Mouse (Mus musculus) B cell, adult 2 months (primary cell): ENCODE measurements around the gene Rasa4.
"Not testable (repeated sequence)": the region's sequence is repeated elsewhere in the genome, so short reads cannot be mapped to it uniquely, and the experiment has no call there.

Experiments used
- DNase-seq, 2 experiments: peaks; one replicate each; pipeline ENCODE4 v3.0.0; 2022

Rasa4 gene

DNA sequence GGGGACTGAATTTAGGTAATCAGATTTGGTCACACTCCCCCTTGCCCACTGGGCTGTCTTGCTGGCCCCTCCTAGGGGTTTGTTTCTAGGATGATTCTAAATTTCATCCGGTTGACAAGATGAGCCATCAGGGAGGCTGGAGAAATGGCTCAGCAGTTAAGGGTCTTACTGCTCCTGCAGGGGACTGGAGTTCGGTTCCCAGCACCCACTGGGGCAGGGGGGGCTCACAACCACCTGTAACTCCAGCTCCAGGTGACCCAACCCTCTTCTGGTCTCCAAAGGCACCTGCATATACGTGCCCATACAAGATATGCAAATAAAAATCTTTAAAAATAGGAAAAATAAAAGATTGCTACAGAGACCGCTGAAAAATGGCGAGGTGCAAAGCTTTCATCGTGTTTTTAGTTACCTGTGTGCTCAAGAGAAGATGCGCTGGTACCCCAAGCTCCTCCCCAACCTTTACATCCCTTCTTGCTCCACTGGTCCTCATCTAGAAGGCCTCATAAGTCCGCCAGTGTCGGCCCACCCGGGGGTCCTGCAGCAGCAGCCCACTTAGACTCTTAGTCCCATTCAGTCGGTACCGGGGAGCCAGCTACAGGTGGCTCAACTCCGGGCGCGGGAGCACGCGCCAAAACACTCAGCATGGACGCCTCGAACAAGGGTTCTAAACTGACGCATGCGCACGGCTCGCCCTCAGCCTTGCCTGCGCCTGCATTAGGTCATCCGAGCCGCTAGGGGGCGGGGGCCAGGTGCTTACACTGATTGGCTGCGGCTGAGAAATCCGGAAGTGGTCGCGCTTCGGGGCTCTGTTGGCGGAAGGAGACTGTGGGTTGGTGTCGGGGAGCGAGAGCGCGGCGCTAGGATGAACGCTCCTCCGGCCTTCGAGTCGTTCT is 32.4 kb downstream of the Rasa4 start, which contains the start of gene Polr2j:
Gene Polr2j, plus strand, starts transcription at position 741 of the 893 bp plus-strand sequence.
- peak; percentile 99 for DNase-seq

DNA sequence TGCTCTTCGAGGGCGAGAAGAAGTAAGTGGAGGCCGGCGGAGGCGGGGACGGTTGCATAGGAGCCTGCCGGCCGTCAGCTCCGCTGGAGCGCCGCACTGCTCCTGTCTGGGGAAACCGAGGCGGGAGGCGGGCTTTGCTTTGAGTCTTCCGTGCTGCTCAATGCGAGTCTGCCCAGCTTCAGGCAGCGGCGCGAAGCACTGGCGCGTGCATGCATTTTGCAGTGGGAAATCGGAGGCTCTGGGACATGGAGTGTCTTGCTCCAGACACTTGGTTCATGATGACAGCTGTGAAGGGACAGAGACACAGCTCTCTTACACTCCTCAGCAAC is 33.0 kb downstream of the Rasa4 start:
- no peak for DNase-seq

DNA sequence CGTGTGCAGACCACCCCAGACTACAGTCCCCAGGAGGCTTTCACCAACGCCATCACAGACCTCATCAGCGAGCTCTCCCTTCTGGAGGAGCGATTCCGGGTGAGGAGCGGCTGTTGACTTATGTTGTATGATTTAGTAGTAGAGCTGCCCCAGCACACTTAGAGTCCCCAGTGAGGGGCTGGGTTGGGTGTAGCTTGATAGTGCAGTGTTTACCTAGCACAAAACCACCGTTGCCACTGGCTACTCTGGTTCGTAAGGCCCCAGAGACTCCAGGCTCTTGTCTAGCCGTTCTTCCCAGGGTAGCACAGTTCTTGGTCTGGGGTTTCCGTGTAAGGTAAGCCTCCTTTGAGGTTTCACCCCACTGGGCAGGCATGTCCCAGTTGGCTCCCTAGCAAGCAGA is 38.4 kb downstream of the Rasa4 start:
- no peak for DNase-seq

DNA sequence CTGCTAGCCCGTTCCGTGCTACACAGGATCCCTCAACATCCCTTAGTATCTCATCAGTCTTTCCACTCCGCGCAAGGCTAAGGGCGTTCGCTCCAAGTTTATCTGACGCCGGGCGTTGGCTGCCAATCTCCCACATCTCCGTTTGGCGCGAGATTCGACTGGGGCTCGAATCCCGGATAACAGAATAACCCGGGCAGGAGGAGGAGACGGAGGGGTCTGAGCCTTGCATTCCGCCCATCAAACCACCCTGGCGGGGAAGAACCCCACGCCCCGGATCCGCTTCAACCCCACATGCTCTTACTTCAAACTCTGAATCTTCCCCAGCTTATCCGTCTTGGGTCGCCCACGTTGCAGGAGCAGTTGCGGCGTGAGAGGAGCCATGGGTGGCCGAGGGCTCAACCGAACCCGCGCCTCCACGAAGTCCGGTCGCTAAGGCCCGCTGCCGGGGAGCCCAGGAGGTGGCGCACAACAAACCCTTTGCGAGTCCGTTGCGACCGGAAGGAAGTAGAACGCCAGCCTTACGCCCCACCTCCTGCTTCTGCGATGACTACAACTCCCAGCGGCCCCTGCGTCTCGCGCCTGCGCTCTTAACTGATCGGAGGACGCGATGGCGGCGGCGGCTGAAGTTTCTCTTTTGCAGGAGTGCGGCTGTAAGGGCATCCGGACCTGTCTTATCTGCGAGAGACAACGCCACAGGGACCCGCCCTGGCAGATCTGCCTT is 52.0 kb downstream of the Rasa4 start, which contains the start of the genes Lrwd1 and Alkbh4:
Gene Lrwd1, minus strand, starts transcription at position 504 of the 721 bp plus-strand sequence.
Gene Alkbh4, plus strand, starts transcription at position 576 of the 721 bp plus-strand sequence.
- peak; percentile 96 to 97 for DNase-seq

DNA sequence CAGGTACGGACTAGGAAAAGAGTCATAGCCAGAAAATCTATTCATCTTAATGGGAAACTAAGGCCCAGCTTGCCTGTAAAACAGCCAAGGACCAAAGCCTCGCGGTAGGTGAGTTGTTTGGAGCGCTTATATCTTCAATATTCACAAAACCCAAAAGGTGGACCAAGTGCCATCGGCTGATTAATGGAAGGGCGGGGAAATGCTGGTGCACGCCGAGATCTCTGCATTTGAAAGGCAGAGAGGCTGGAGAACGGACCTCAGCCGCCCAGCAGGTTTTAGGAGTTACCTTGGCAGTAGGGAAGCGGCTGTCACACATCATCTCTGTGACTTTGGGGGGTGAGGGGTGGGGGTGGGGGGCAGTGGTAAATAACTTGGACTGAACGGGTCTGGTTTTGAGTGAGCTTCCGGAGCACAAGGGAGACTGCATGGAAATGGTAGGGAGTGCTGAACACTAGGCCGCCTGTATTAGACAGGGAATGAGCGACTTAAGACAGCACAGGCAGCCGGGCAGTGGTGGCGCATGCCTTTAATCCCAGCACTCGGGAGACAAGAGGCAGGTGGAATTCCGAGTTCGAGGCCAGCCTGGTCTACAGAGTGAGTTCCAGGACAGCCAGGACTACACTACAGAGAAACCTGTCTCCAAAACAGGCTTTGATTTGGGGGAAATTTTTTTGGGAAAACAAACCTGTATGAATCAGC is 52.7 kb downstream of the Rasa4 start:
- no peak for DNase-seq

DNA sequence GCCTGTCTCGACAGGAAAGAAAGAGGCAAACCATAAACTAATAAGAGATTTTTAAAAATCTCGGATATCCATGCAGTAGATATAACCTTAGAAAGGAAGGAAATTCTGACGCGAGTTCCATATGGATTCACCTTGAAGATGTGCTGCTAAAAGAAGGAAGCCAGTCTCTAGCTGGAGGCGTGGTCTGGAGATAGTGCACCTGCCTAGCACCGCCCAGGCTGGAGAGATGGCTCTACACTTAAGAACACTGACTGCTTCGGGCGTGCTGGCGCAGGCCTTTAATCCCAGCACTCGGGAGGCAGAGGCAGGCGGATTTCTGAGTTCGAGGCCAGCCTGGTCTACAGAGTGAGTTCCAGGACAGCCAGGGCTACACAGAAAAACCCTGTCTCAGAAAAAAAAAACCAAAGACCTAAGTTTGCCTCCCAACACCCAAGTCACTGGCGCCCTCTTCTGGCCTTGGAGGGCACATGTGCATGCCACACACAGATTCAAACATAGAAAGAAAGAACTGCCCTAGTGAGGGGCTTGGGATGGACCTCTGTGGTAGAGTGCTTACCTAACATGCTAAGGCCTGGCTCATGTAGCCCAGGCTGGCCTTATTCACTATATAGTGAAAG is 54.0 kb downstream of the Rasa4 start:
- peak; percentile 78 to 79 for DNase-seq

DNA sequence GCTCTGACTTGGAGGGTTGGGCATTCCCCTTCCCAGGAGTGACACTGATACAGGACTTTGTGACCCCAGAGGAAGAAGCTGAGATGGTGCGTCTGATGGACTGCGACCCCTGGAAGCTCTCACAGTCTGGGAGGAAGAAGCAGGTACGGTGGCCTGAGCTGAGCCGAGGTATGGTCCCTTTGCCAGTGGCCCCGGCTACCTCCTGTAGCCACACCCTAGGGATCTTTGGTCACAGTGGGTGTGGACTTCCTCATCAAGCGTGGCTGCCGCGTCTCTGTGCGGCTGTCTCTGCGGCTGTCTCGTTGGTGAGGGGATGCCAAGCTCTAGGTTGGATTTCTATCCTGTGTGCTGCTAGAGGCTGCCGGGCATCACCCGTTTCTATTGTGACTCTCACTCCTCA is 55.7 kb downstream of the Rasa4 start:
- no peak for DNase-seq

DNA sequence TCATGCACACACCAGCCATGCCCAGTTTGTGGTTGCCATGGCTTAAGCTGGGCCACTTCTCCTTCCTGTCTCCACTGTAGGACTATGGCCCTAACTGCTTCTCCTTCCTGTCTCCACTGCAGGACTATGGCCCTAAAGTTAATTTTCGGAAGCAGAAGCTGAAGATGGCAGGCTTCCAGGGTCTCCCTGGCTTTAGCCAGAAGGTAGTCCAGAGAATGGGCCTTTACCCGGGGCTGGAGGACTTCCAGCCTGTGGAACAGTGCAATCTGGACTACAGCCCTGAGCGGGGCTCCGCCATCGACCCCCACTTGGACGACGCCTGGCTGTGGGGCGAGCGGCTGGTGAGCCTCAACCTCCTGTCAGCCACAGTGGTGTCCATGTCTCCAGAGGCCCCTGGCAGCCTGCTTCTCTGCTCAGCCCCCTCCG is 56.4 kb downstream of the Rasa4 start:
- no peak for DNase-seq

DNA sequence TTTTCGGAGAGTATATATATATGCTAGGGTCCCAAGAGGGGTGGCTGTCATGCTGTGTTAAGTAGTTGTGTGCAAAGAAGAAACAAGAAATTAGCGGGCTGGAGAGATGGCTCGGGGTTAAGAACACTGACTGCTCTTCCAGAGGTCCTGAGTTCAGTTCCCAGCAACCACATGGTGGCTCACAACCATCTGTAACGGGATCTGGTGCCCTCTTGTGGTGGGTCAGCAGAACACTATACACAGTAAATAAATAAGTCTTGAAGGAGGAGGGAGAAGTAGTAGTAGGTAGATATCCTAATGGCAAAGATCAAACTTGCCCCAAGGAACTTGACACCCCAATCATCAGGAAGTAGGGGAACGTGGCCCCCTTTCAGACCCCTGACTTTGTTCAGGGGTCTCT is 59.0 kb downstream of the Rasa4 start:
- DNase-seq = peak; percentile 50

DNA sequence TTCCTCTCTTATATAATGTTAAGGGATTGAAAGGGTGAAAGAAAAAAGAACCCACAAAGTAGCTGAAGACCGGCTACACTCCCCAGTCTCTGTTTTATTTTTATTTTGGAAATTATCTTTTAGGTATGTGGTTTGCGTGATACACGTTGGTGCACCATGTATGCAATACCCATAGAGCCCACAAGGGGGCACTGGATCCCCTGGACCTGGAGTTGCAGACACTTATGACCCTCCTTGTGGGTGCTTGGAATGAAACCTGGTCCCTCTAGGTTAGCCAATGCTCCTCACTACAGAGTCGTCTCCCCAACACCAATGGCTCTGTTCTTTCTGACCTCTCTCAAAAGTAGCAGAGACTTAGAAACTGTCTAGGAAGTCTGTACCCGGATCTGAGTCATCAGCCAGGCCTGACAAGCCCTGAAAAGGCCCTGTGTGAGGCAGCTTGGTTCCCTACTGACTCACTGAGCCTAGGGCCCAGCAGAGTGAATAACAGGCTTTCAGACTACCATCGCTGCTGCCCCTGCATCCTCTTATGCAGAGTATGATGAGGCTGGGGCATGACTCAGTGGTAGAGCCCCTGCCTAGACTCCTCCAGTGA is 59.5 kb downstream of the Rasa4 start:
- peak; percentile 65 for DNase-seq

DNA sequence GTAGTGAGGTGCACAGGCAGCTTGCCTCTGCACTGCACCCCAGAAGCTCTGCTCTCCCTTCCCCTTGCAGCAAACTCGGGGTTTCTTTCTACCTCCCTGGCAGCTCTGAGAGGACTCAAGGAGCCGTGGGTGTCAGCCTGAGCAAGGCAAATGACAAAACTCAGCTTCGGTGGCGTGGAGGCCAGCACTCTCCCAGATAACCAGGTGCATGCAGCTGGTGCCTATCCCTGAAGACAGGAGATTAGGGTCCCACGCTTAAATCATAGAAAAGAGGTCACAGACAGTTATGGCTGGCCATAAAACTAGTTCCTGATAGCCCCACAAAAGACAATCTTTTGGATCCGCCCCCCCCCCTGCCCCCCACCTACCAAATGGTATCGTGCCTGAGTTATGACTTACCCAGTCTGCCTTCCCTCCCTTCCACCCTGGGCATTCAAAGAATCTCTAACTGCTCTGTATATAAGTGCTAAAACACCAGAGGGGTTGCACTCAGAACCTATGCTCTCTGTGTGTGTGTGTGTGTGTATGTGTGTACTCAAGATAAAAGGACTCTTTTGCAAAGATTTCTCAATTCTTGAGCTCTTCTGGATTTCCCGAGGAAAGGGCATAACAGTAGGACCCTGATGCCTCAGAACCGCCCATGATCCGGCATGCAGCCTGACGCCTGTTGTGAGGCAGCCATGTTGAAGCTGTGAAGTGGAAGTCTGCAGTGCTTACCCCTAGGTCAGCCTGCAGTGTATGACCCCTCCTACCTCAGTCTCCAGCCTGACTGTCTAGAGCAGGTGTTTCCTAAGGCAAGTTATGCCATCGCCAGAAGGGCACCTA is 61.1 kb downstream of the Rasa4 start:
- DNase-seq = no peak

DNA sequence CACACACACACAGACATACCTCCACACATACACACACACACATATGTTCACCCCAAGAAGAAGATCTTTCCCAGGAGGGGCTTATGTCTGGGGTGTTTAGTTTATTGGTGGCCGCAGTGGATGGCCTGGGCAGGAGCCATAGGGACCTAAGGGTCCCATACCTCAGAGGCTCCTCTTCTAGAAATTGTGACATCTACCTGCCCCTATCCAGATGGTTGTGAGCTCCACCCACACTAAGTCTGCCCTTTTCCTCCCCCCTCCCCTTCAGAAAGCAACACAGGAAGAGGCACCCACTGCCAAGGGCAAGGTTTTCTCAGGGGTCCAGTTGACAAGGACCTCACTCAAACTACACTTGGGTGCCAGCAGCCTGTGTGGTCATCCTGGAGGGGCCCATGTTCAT is 63.2 kb downstream of the Rasa4 start:
- peak; percentile 36 to 42 for DNase-seq

DNA sequence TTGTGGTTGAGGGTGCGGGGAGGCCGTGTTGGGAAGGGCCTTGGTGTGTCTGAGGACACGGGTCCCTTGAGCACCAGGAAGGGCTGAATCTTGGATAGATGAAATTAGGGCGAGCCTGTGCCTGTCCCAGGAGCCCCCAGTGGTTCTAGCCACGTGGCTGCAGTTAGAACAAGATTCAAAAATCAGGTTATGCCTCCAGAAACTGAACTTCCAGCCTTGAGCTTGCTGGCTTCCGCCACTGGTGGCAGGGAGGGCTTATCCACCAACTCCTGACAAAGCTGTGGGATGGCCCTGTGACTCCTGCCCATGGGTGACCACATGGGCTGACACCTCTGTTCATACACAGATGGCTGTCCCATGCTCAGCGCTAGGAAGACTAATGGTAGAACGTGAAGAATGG is 64.0 kb downstream of the Rasa4 start:
- no peak for DNase-seq

DNA sequence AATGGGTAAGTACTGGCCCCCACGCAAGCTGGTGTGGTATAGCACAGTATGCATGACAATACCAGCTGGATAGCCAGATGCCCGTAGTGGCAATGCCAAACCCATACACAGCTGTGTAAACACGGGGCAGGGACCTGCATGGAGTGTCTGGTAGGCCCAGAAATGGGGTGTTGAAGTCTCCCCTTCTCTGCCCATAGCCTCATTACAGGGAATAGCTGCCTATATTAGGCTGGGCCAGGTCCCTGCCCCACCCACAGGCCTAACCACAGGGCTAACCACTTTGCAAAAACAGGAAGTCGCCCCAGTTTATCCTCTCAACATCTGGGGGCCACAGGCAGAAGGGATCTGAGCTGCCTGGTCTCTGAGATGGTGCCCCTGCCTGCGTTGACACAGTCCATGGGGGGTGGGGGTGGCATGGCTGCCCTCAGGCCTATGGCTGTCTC is 65.4 kb downstream of the Rasa4 start:
- peak; percentile 51 to 55 for DNase-seq

DNA sequence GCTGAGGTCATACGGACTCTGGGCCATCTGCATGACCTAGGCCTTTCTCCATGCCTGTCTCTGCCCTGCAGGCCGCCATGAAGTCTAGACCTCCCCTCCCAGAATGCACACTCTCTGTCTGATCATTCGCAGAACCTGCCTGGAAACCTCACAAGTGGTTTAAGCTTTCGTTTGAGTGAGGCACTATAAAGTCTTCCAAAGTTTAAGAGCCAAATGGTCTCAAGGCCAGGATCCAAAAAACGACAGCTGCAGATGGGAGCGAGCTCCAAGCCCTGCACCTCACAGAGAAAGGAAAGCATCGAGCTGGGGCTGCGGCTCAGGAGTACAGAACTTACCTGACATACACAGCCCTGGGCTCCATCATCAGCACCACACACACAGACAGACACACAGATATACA is 68.6 kb downstream of the Rasa4 start:
- no peak for DNase-seq

DNA sequence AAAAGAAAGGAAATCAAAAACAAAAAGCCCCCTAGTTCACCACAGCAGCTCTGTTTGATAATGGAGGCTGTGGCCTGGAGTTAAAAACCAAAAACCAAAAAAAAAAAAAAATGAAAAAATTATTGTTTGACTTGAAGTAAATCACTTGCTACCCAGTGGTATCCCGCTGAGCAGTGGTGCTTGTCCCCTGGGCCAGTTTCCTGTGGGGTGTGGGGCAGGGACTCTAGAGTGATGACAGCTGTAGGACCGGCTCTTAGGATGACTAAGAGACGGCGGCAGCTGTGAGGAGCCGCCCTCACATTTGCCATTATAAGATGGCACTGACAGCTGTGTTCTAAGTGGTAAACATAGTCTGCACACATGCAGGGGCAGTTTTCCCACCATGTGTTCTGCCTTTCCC is 71.7 kb downstream of the Rasa4 start:
- no peak for DNase-seq

DNA sequence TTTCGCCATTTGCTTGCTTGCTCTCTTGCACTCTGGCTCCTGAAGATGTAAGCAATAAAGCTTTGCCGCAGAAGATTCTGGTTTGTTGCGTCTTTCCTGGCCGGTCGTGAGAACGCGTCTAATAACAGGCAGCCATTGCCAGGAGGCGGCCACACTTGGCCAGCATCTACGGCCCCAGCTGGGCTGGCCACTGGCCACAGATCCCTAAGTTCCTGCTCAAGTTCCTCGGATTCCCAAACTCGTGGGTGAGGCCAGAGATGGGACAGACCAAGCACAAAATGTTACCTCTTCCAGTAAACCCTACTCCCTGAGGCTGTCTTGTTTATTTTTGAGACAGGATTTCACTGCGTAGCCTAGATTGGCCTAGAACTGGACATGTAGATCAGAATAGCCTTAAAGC is 76.4 kb downstream of the Rasa4 start:
- not testable (repeated sequence) for DNase-seq
